Mouse (Mus musculus) left cerebral cortex, postnatal 14 days (tissue): ENCODE data around the gene Slc12a4. TPM values are rescaled to one million over a fixed set of nuclear protein-coding genes. Genes with fewer than 3 reads are reported as not detected.
"Not testable (repeated sequence)": the region's sequence is repeated elsewhere in the genome, so short reads cannot be mapped to it uniquely, and the experiment has no call there.

Source experiments
- DNase-seq, 2 experiments: peaks; one replicate each; pipeline ENCODE4 v3.0.0; 2021 to 2022; ENCODE audit warnings: low spot score in 2 of 2, mixed read lengths in 1 of 2
- intact Hi-C: fragments of 180-260 bp; cut with DNase I; formaldehyde crosslinking; loops from one replicate; pipeline ENCODE4 v1.15.1; 2025
- long read RNA-seq, 2 experiments: library from polyadenylated mRNA; stranded (forward); transcript quantifications; one replicate each; pipeline ENCODE4 v2.0.0; 2021
- total RNA-seq, 2 experiments: library from RNA; stranded (reverse); gene quantifications; 2 replicates each; pipeline ENCODE4 v1.2.3; 2021

The Slc12a4 gene
- total RNA-seq, result 10 to 100 TPM; 19.2 to 21.3 TPM
- long read RNA-seq, experiment 1, transcript Slc12a4-202 (24 exons, 3,755 nt), result major isoform, 35 of 48 reads
- long read RNA-seq, experiment 1, partial matches to known transcripts, result 11 of 48 reads
- long read RNA-seq, experiment 1, other reads (novel, unspliced or antisense), result 2 of 48 reads
- long read RNA-seq, experiment 2, transcript Slc12a4-202 (24 exons, 3,755 nt), result major isoform, 36 of 53 reads
- long read RNA-seq, experiment 2, partial matches to known transcripts, result 10 of 53 reads
- long read RNA-seq, experiment 2, other reads (novel, unspliced or antisense), result 7 of 53 reads

- intact Hi-C loops, result no loop called here
- DNase-seq, result peak in 1 of 2 experiments; percentile 27
These were observed at the start of gene Slc12a4 for GRCm38 (mm10) chr8:105965905-105966341. Gene Slc12a4 (minus strand): TSS chr8:105966097.

- DNase-seq, result not testable (repeated sequence)
- intact Hi-C loops, result loop anchor here (5.0 kb wide), 1 partner anchor 75 kb away; the partner anchor contains the start of gene Psmb10
These were observed 46.3 kb upstream of the Slc12a4 start for GRCm38 (mm10) chr8:106012203-106012602.

- intact Hi-C loops, result loop anchor here (5.0 kb wide), 1 partner anchor 74 kb away; the partner anchor contains the start of gene Psmb10
- no peak for DNase-seq
These were observed 45.7 kb upstream of the Slc12a4 start, which contains the start of gene Ddx28 for GRCm38 (mm10) chr8:106011643-106011986. Gene Ddx28 (minus strand): TSS chr8:106011882.

GRCm38 (mm10) chr8:106010748-106011642, 45.1 kb upstream of the Slc12a4 start:
- peak; percentile 92 to 96 for DNase-seq
- intact Hi-C loops, result loop anchor here (5.0 kb wide), 1 partner anchor 74 kb away; the partner anchor contains the start of gene Psmb10

- intact Hi-C loops, DNase-seq: not testable (repeated sequence)
These were observed 42.0 kb upstream of the Slc12a4 start for GRCm38 (mm10) chr8:106007891-106008290.

- intact Hi-C loops, result no loop called here
- DNase-seq, result no peak
These were observed 41.2 kb upstream of the Slc12a4 start for GRCm38 (mm10) chr8:106007135-106007534.

GRCm38 (mm10) chr8:106006413-106006812, 40.5 kb upstream of the Slc12a4 start:
- intact Hi-C loops, result no loop called here
- DNase-seq, result no peak

GRCm38 (mm10) chr8:106005875-106006274, 40.0 kb upstream of the Slc12a4 start, which contains the start of gene Dpep2nb:
Gene Dpep2nb (minus strand): TSS chr8:106005975.
- DNase-seq, result no peak
- intact Hi-C loops, result no loop called here

- intact Hi-C loops, result no loop called here
- no peak for DNase-seq
These were observed 38.8 kb upstream of the Slc12a4 start for GRCm38 (mm10) chr8:106004538-106005207.

GRCm38 (mm10) chr8:106001908-106002307, 36.0 kb upstream of the Slc12a4 start:
- no peak for DNase-seq
- intact Hi-C loops, result no loop called here

GRCm38 (mm10) chr8:105998971-105999370, 33.1 kb upstream of the Slc12a4 start:
- intact Hi-C loops, result no loop called here
- DNase-seq, result no peak

GRCm38 (mm10) chr8:105996359-105996758, 30.5 kb upstream of the Slc12a4 start:
- intact Hi-C loops, result no loop called here
- peak in 1 of 2 experiments; percentile 7 for DNase-seq

- no peak for DNase-seq
- intact Hi-C loops, result no loop called here
These were observed 27.3 kb upstream of the Slc12a4 start for GRCm38 (mm10) chr8:105993226-105993625.

- intact Hi-C loops, result no loop called here
- DNase-seq, result no peak
These were observed 26.6 kb upstream of the Slc12a4 start for GRCm38 (mm10) chr8:105992499-105992898.

- intact Hi-C loops, result no loop called here
These were observed 25.6 kb upstream of the Slc12a4 start for GRCm38 (mm10) chr8:105991546-105991945.

GRCm38 (mm10) chr8:105990856-105991387, 25.0 kb upstream of the Slc12a4 start, which contains the start of gene Dus2:
Gene Dus2 (plus strand): TSS chr8:105991337.
- peak; percentile 45 to 70 for DNase-seq
- intact Hi-C loops, result no loop called here

More at GRCm38 (mm10) chr8:105991546-105991945, 25.6 kb upstream of the Slc12a4 start:
- no peak for DNase-seq

GRCm38 (mm10) chr8:105988546-105988945, 22.6 kb upstream of the Slc12a4 start:
- intact Hi-C loops, result no loop called here
- no peak for DNase-seq

- DNase-seq, intact Hi-C loops: not testable (repeated sequence)
These were observed 17.5 kb upstream of the Slc12a4 start for GRCm38 (mm10) chr8:105983406-105983805.

GRCm38 (mm10) chr8:105981146-105981545, 15.2 kb upstream of the Slc12a4 start:
- intact Hi-C loops, result no loop called here
- DNase-seq, result no peak
